Mouse (Mus musculus): ENCODE data around the gene Lix1.
"Not testable (repeated sequence)": the region's sequence is repeated elsewhere in the genome, so short reads cannot be mapped to it uniquely, and the experiment has no call there.

Gene Lix1

GRCm38 (mm10) chr17:17414206-17414605 is 11.7 kb downstream of the Lix1 start:
- no peak for DNase-seq

GRCm38 (mm10) chr17:17424609-17425307 is 22.3 kb downstream of the Lix1 start:
- peak in 1 of 2 experiments; percentile 6 for DNase-seq

GRCm38 (mm10) chr17:17425308-17425813 is 22.9 kb downstream of the Lix1 start:
- DNase-seq = no peak

GRCm38 (mm10) chr17:17425906-17426305 is 23.4 kb downstream of the Lix1 start:
- no peak for DNase-seq

- DNase-seq = no peak
Observed at GRCm38 (mm10) chr17:17428888-17429287, 26.4 kb downstream of the Lix1 start.

GRCm38 (mm10) chr17:17433679-17434078 is 31.2 kb downstream of the Lix1 start:
- DNase-seq = no peak

GRCm38 (mm10) chr17:17438576-17439191 is 36.2 kb downstream of the Lix1 start:
- DNase-seq = no peak

GRCm38 (mm10) chr17:17441876-17442498 is 39.5 kb downstream of the Lix1 start:
- DNase-seq = peak in 1 of 2 experiments; percentile 10

- DNase-seq = no peak
Observed at GRCm38 (mm10) chr17:17444297-17444886, 41.9 kb downstream of the Lix1 start.

- no peak for DNase-seq
Observed at GRCm38 (mm10) chr17:17446683-17447082, 44.2 kb downstream of the Lix1 start.

- no peak for DNase-seq
Observed at GRCm38 (mm10) chr17:17447821-17448220, 45.3 kb downstream of the Lix1 start.

- peak; percentile 60 to 71 for DNase-seq
Observed at GRCm38 (mm10) chr17:17448737-17449440, 46.4 kb downstream of the Lix1 start.

GRCm38 (mm10) chr17:17449441-17449770 is 46.9 kb downstream of the Lix1 start:
- peak in 1 of 2 experiments; percentile 26 for DNase-seq

GRCm38 (mm10) chr17:17451102-17451501 is 48.6 kb downstream of the Lix1 start:
- DNase-seq = no peak

- no peak for DNase-seq
Observed at GRCm38 (mm10) chr17:17452617-17453016, 50.1 kb downstream of the Lix1 start.

- DNase-seq = no peak
Observed at GRCm38 (mm10) chr17:17454573-17454972, 52.1 kb downstream of the Lix1 start.

GRCm38 (mm10) chr17:17485789-17486188 is 83.3 kb downstream of the Lix1 start:
- DNase-seq = no peak

- peak; percentile 62 to 72 for DNase-seq
Observed at GRCm38 (mm10) chr17:17490820-17491621, 88.5 kb downstream of the Lix1 start.

- DNase-seq = no peak
Observed at GRCm38 (mm10) chr17:17491622-17492001, 89.1 kb downstream of the Lix1 start.

- DNase-seq = peak in 1 of 2 experiments; percentile 17
Observed at GRCm38 (mm10) chr17:17492116-17492515, 89.6 kb downstream of the Lix1 start.

GRCm38 (mm10) chr17:17496234-17496633 is 93.8 kb downstream of the Lix1 start:
- not testable (repeated sequence) for DNase-seq

GRCm38 (mm10) chr17:17496730-17497129 is 94.3 kb downstream of the Lix1 start:
- DNase-seq = no peak

All from kidney, postnatal 4 days (tissue).